Mouse (Mus musculus): Measurements from ENCODE around the gene Gpr55.
"Not testable (repeated sequence)": the region's sequence is repeated elsewhere in the genome, so short reads cannot be mapped to it uniquely, and the experiment has no call there.

DNA sequence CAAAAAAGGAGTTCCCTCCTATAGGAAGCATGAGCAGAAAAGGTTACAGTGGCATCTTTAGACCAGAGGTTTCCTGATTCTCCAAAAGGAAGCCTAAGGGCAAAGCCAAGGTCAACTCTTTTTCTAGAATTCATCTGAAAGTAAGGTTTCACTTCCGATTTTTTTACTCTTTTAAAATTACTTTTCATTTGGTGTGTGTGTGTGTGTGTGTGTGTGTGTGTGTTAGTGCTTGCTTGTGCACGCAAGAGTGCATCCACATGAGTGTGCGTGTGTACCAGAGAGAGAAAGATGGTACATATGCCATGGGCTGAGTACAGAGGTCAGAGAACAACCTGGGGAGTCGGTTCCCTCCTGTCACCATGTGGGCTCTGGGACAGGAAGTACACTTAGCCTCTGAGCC, 28.1 kb upstream of the Gpr55 start:
- not testable (repeated sequence) for TF ChIP-seq CTCF (IDR thresholded peaks at IDR 0.05; ENCODE audit: control insufficient read depth, insufficient read depth, insufficient read length); USF1 (IDR thresholded peaks at IDR 0.05; ENCODE audit: low read depth); MAX (IDR thresholded peaks at IDR 0.05); CEBPB (IDR thresholded peaks at IDR 0.05; ENCODE audit: low read depth); MYOD1 (IDR thresholded peaks at IDR 0.05; ENCODE audit: control insufficient read depth, insufficient read length, low read depth); MYOG (IDR thresholded peaks at IDR 0.05; ENCODE audit: control insufficient read depth, extremely low read depth, insufficient read length)

Data from C2C12 (cell line).